Mouse (Mus musculus) C2C12 (cell line): ENCODE measurements around the gene Mus81.

Experiments used
- CEBPB ChIP-seq: IDR thresholded peaks from one replicate; pipeline ENCODE4 v1.6.1; 2011; ENCODE audit warnings: low read depth, mild to moderate bottlenecking, control low read depth, moderate library complexity
- CTCF ChIP-seq: IDR thresholded peaks from one replicate; pipeline ENCODE4 v1.5.1; 2011; ENCODE audit not compliant: control insufficient read depth, insufficient read depth, insufficient read length
- MAX ChIP-seq: IDR thresholded peaks from one replicate; pipeline ENCODE4 v1.6.1; 2011; ENCODE audit warnings: mild to moderate bottlenecking, control low read depth
- USF1 ChIP-seq: IDR thresholded peaks from one replicate; pipeline ENCODE4 v1.6.1; 2011; ENCODE audit warnings: low read depth, mild to moderate bottlenecking, control low read depth, moderate library complexity

- TF ChIP-seq CTCF (no peak), CEBPB (peak; percentile 23), USF1 (no peak), MAX (no peak)
These were observed 40.5 kb downstream of the Mus81 start, which contains the start of gene Fosl1 for GRCm38 (mm10) chr19:5447515-5448353.
